Mouse (Mus musculus): ENCODE data around the gene Cops3. TPM values are rescaled to one million over a fixed set of nuclear protein-coding genes. Genes with fewer than 3 reads are reported as not detected.

Cops3 gene
- polyA plus RNA-seq (2014; fragmentation: Illumina TruSeq; extraction: RNeasy Lipid Tissue Mini Kit (QIAGEN cat#74804); ENCODE audit: low read depth, low replicate concordance): 338 TPM

DNA sequence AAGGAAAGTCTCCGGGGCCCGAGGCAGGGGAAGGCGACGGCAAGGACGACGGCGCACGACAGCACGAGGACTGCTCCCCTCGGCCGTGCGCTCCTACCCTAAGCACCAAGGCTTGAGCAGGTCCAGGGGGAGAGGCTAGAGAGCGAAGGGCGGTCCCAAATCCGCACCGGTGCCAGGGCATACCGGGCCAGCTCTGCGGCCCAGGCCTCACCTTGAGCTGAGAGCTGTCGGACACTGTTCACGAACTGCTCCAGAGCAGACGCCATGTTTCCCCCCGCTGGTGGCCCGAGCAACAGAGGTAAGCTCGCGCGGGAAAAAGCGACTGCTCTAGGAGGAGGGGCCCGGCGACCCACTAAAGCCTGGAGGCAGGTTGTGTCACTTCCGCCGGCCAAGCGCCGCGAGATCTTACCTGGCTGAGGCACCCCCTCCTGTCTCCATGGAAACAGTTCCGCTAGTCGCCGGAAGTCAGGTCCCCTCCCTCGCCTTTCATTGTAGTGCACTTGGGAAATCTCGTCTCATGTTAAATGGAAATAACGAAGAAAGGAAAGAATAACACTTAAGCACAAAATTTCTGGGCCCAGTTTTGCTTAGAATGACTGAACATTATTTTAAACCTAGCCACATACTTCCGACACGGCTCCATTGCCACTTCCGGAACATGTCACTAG lies at the start of gene Cops3:
TSS of gene Cops3 (minus strand) at position 380 of the 668 bp plus-strand sequence.

DNA sequence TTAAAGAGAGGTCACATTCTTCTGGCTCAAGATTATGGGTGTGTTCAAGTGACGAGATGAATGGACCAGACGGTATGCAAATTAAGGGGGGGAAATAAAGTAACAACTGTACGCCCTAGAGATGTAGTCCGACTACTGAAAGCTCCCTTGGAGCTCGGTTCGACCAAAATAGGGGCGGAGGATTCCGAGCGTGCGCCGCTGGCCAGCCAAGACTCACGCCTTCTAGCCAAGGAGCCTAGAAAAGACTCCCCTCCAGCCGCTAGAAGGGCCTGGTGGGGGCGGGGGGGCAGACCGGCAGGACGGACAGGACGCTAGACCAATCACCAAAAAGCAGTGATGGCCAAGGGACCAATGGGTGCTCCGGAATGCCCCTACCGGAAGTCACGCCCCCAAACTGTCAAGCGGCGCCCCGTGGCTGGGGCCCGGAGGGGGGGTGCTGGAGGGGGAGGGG lies 605 bp downstream of the Cops3 start, which contains the start of gene Nt5m:
TSS of gene Nt5m (plus strand) at position 440 of the 451 bp plus-strand sequence.

DNA sequence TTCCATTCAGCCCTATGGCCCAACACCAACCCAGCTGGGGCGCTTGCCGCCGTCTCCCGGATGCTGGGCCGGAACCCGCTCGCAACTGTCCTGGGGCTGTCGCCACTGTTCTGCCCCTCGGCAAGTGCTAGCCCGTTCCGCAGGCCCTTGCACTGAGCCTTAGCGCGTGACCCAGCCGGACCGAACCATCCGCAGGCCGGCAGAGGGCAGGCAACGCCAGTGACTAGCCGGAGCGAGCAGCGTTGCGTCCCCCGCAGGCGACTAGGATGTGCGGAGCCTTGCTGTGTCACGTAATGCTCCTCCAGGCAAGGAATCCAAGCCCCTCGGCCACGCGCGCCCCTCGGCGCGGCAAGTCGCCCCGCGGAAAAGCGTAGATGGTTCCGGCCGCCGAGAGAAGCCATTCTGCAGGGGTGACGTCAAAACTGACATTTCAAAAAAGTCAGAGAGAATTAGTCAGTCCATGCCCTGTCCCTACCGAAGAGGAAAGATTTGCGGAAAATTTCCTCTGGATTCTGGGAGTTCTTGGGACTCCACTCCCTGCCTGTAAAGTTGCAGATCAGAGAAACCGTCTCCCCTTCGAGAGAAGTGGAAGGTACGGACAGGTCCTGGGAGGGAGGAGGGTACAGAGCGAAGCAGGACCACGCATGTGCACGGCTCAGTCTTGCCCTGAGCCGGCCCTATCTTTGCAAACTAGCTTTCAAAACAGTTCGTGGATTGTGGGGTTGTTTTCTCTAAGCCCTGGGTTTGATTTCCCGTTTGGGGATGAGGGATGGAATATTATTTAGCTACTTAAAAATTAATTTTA lies 29.8 kb downstream of the Cops3 start, which contains the start of gene Flcn:
TSS of gene Flcn (minus strand) at position 347 of the 805 bp plus-strand sequence.

DNA sequence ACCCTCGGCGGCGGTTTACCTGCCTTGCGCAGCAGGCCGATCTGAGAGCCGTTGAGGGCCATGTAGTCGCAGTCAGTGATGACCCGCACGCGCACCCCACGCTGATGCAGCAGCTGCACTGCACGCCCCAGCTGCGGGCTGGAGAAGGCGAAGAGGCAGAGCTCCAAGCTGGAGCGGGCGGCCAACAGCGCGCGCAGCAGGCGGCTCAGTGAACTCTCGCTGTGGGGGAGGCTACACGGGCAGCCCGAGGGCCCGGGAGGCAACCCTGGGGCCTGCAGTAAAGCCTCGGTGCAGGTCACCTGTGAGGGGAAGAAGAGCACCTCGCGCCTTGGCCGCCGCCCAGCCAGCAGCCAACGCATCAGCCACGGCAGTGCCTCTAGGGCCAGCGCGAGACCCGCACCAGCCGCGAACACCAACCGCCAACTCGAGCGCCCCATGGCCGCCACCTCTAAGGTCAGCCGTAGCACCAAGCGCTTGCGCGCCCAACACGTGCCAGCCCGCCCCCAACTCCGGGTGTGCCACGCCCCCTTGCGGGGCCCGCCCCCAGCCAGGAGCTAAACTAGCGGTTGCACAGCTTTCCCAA lies 52.3 kb downstream of the Cops3 start, which contains the start of gene Pld6:
TSS of gene Pld6 (minus strand) at position 447 of the 583 bp plus-strand sequence.

Other genes starting within 250 kb of the Cops3 start
- not detected for gene Olfr223, start 246.5 kb downstream of the Cops3 start, polyA plus RNA-seq (2014; fragmentation: Illumina TruSeq; extraction: RNeasy Lipid Tissue Mini Kit (QIAGEN cat#74804); ENCODE audit: low read depth, low replicate concordance)
- 95.5 TPM for gene Mprip, start 178.5 kb downstream of the Cops3 start, polyA plus RNA-seq (2014; fragmentation: Illumina TruSeq; extraction: RNeasy Lipid Tissue Mini Kit (QIAGEN cat#74804); ENCODE audit: low read depth, low replicate concordance)
- 13.5 TPM for gene Pld6, start 52.2 kb downstream of the Cops3 start, polyA plus RNA-seq (2014; fragmentation: Illumina TruSeq; extraction: RNeasy Lipid Tissue Mini Kit (QIAGEN cat#74804); ENCODE audit: low read depth, low replicate concordance)
- gene Flcn, start 29.8 kb downstream of the Cops3 start, polyA plus RNA-seq (2014; fragmentation: Illumina TruSeq; extraction: RNeasy Lipid Tissue Mini Kit (QIAGEN cat#74804); ENCODE audit: low read depth, low replicate concordance): 3.0 TPM
- gene Nt5m, start 391 bp downstream of the Cops3 start, polyA plus RNA-seq (2014; fragmentation: Illumina TruSeq; extraction: RNeasy Lipid Tissue Mini Kit (QIAGEN cat#74804); ENCODE audit: low read depth, low replicate concordance): 13.8 TPM
- 22.5 TPM for gene Med9, start 108.4 kb upstream of the Cops3 start, polyA plus RNA-seq (2014; fragmentation: Illumina TruSeq; extraction: RNeasy Lipid Tissue Mini Kit (QIAGEN cat#74804); ENCODE audit: low read depth, low replicate concordance)
- 1.8 TPM for gene Rasd1, start 125.1 kb upstream of the Cops3 start, polyA plus RNA-seq (2014; fragmentation: Illumina TruSeq; extraction: RNeasy Lipid Tissue Mini Kit (QIAGEN cat#74804); ENCODE audit: low read depth, low replicate concordance)
- gene Pemt, start 206.7 kb upstream of the Cops3 start, polyA plus RNA-seq (2014; fragmentation: Illumina TruSeq; extraction: RNeasy Lipid Tissue Mini Kit (QIAGEN cat#74804); ENCODE audit: low read depth, low replicate concordance): 0.78 TPM